Mouse (Mus musculus): Measurements from ENCODE around the gene Cabp1. TPM values are rescaled to one million over a fixed set of nuclear protein-coding genes. Genes with fewer than 3 reads are reported as not detected.
"Not testable (repeated sequence)": the region's sequence is repeated elsewhere in the genome, so short reads cannot be mapped to it uniquely, and the experiment has no call there.

The Cabp1 gene
- polyA plus RNA-seq, 1 experiment from 2014 or later: 2.0 TPM

- no peak overlapping the region for H3K4me2 ChIP-seq
- no peak overlapping the region for H3K4me3 ChIP-seq
- no peaks in the 10 kb centered on the region for H3K36me3 ChIP-seq
- no peak for ATAC-seq (ENCODE audit: insufficient number of reproducible peaks, insufficient read depth, low FRiP score, low TSS enrichment, low read depth)
- no peaks in the 10 kb centered on the region for H3K9me3 ChIP-seq
- no peaks in the 10 kb centered on the region for H3K27me3 ChIP-seq
- H3K27ac ChIP-seq: no peak overlapping the region
- H3K4me1 ChIP-seq: peaks cover 17% of the 10 kb centered on the region
- H3K9ac ChIP-seq: no peak overlapping the region
- 84% methylated on average over 7 of the region's 7 CpGs for WGBS
Measured at GRCm38 (mm10) chr5:115166815-115167194, 27.4 kb downstream of the Cabp1 start.

DNA sequence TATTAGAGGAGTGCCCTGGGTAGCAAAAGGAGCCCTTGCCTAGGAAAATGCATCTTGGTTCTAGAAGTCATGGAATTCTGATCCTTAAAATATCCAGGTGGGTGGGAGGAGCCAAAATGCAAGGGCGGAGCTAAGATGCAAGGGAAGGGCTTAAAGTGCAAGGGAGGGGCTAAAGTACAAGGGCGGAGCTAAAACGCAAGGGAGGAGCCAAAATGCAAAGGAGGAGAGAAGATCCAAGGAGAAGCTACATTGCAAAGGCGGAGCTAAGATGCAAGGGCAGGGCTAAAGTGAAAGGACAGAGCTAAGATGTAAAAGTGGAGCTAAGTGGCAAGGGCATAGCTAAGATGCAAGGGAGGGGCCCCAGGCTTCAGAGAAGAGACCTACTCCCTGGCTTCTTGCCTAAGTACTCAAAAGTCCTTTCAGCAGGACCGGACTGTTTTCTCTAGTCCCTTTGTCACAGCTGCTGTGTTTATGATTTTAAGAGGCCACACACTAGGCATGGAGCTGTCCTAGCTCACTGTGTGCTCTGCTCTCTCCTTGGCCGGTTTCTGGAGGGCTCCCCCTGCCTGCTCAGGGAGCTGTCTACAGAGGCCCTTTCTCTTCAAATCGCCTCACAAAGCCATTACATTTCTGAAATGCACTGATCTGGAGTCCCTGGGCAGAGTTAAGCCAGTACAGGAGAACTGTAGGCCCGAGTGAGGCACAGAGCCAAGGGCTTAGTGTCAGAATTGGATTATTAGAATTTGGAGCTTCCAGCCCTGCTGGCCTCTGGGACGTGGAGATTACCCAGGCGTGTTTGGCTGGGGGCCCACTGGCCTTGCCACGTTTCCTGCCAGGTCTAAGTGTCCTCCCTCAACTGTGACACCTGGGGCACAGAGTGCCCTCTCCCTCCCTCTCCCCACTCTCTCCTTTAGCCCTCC is 28.0 kb downstream of the Cabp1 start:
- Histone ChIP-seq H3K9ac (no peak overlapping the region), H3K27ac (peak overlapping the region; percentile 55; the same call in 1 of the 2 replicates), H3K36me3 (no peaks in the 10 kb centered on the region), H3K27me3 (no peaks in the 10 kb centered on the region), H3K4me3 (no peak overlapping the region), H3K9me3 (no peaks in the 10 kb centered on the region), H3K4me2 (no peak overlapping the region), H3K4me1 (peaks cover 17% of the 10 kb centered on the region)
- no peak for ATAC-seq (ENCODE audit: insufficient number of reproducible peaks, insufficient read depth, low FRiP score, low TSS enrichment, low read depth)
- WGBS: 60% methylated on average over 11 of the region's 11 CpGs

DNA sequence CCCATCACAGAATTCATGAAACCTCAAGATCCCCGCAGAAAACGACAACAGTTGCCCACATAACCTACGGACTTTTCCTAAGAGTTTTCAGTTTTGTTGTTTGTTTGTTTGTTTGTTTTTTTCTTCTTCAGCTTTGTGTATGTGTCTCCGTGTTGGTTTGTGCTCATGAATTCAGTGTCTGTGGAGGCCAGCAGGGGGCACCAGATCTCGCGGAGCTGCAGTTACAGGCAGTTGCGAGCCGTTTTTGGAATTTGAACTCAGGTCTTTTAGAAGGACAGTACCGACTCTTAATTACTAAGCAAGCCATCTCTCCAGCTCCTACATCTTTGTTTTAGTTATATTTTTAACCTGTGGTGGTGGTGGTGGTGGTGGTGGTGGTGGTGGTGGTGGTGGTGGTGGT is 28.8 kb downstream of the Cabp1 start:
- Histone ChIP-seq H3K9me3 (no peaks in the 10 kb centered on the region), H3K4me3 (no peak overlapping the region), H3K4me2 (no peak overlapping the region), H3K27me3 (no peaks in the 10 kb centered on the region), H3K9ac (no peak overlapping the region), H3K36me3 (no peaks in the 10 kb centered on the region), H3K27ac (no peak overlapping the region), H3K4me1 (peaks cover 17% of the 10 kb centered on the region)
- 54% methylated on average over 9 of the region's 9 CpGs for WGBS
- ATAC-seq (ENCODE audit: insufficient number of reproducible peaks, insufficient read depth, low FRiP score, low TSS enrichment, low read depth): no peak

DNA sequence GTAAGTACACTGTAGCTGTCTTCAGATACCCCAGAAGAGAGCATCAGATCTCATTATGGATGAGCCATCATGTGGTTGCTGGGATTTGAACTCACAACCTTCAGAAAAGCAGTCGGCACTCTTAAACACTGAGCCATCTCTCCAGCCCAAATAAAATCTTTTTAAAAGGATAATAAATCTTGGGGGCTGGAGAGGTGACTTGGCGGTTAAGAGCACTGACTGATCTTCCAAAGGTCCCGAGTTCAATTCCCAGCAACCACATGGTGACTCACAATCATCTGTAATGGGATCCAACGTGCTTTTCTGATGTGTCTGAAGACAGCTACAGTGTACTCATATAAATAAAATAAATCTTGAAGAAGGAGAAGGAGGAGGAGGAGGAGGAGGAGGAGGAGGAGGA is 29.7 kb downstream of the Cabp1 start:
- peaks cover 17% of the 10 kb centered on the region for H3K4me1 ChIP-seq
- not testable (repeated sequence) for H3K36me3 ChIP-seq; H3K4me3 ChIP-seq; H3K27ac ChIP-seq; H3K27me3 ChIP-seq; H3K4me2 ChIP-seq; H3K9me3 ChIP-seq; ATAC-seq (ENCODE audit: insufficient number of reproducible peaks, insufficient read depth, low FRiP score, low TSS enrichment, low read depth); H3K9ac ChIP-seq
- 81% methylated on average over 4 of the region's 4 CpGs for WGBS

GRCm38 (mm10) chr5:115163563-115163962 is 30.6 kb downstream of the Cabp1 start:
- no peak for ATAC-seq (ENCODE audit: insufficient number of reproducible peaks, insufficient read depth, low FRiP score, low TSS enrichment, low read depth)
- H3K4me2 ChIP-seq: peak overlapping the region; percentile 43
- H3K27me3 ChIP-seq: no peaks in the 10 kb centered on the region
- no peaks in the 10 kb centered on the region for H3K36me3 ChIP-seq
- H3K4me1 ChIP-seq: peaks cover 14% of the 10 kb centered on the region
- no peak overlapping the region for H3K27ac ChIP-seq
- H3K9ac ChIP-seq: no peak overlapping the region
- no peak overlapping the region for H3K4me3 ChIP-seq
- 39% methylated on average over 8 of the region's 8 CpGs for WGBS
- no peaks in the 10 kb centered on the region for H3K9me3 ChIP-seq

DNA sequence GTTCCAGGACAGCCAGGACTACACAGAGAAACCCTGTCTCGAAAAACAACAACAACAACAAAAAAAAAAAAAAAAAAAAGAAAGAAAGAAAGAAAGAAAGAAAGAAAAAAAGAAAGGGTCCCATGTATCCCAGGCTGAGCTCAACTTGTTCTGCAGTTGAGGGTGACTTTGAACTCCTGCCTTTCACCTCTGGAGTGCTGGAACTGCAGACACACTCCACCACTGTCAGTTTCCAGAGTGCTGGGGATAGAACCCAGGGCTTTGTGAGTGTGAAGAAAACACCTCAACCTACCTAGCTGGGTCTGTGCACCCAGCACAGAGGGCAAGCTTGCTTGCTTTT is 32.3 kb downstream of the Cabp1 start:
- 64% methylated on average over 1 of the region's 1 CpGs for WGBS
- not testable (repeated sequence) for H3K9ac ChIP-seq; H3K4me2 ChIP-seq; H3K36me3 ChIP-seq; H3K27ac ChIP-seq; H3K4me3 ChIP-seq; ATAC-seq (ENCODE audit: insufficient number of reproducible peaks, insufficient read depth, low FRiP score, low TSS enrichment, low read depth); H3K9me3 ChIP-seq; H3K27me3 ChIP-seq
- peaks cover 13% of the 10 kb centered on the region for H3K4me1 ChIP-seq

- Histone ChIP-seq H3K9ac (no peak overlapping the region), H3K9me3 (no peaks in the 10 kb centered on the region), H3K4me1 (peaks cover 16% of the 10 kb centered on the region), H3K27ac (no peak overlapping the region), H3K36me3 (no peaks in the 10 kb centered on the region), H3K4me2 (no peak overlapping the region), H3K4me3 (no peak overlapping the region), H3K27me3 (no peaks in the 10 kb centered on the region)
- WGBS: 28% methylated on average over 13 of the region's 13 CpGs
- no peak for ATAC-seq (ENCODE audit: insufficient number of reproducible peaks, insufficient read depth, low FRiP score, low TSS enrichment, low read depth)
Measured at GRCm38 (mm10) chr5:115161064-115161939, 32.9 kb downstream of the Cabp1 start.

GRCm38 (mm10) chr5:115160655-115161054 is 33.5 kb downstream of the Cabp1 start:
- Histone ChIP-seq H3K9ac (no peak overlapping the region), H3K27ac (no peak overlapping the region; the same call in 1 of the 2 replicates), H3K4me2 (no peak overlapping the region), H3K4me1 (peaks cover 20% of the 10 kb centered on the region), H3K4me3 (no peak overlapping the region), H3K9me3 (no peaks in the 10 kb centered on the region), H3K27me3 (no peaks in the 10 kb centered on the region), H3K36me3 (no peaks in the 10 kb centered on the region)
- 62% methylated on average over 6 of the region's 6 CpGs for WGBS
- no peak for ATAC-seq (ENCODE audit: insufficient number of reproducible peaks, insufficient read depth, low FRiP score, low TSS enrichment, low read depth)

DNA sequence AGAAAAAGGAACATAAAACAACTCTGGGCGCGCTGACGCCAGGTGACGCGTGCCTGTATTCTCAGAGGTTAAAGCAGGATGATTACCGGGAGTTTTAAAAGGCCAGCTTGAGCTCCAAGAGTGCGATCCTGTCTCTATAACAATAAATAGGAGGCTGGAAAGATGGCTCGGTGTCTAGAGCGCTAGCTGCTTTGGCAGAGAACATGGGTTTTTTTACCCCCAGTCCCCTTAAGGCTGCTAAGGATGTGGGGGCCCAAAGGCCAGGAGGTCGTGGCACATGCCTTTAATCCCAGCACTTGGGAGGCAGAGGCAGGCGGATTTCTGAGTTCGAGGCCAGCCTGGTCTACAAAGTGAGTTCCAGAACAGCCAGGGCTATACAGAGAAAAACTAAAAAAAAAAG is 35.0 kb downstream of the Cabp1 start:
- 37% methylated on average over 12 of the region's 12 CpGs for WGBS
- Histone ChIP-seq H3K9ac (peak overlapping the region; percentile 97), H3K27me3 (no peaks in the 10 kb centered on the region), H3K36me3 (no peaks in the 10 kb centered on the region), H3K4me3 (peak overlapping the region; percentile 85), H3K9me3 (no peaks in the 10 kb centered on the region), H3K4me1 (peaks cover 35% of the 10 kb centered on the region), H3K4me2 (peak overlapping the region; percentile 79), H3K27ac (peak overlapping the region; percentile 98)
- ATAC-seq (ENCODE audit: insufficient number of reproducible peaks, insufficient read depth, low FRiP score, low TSS enrichment, low read depth): no peak

DNA sequence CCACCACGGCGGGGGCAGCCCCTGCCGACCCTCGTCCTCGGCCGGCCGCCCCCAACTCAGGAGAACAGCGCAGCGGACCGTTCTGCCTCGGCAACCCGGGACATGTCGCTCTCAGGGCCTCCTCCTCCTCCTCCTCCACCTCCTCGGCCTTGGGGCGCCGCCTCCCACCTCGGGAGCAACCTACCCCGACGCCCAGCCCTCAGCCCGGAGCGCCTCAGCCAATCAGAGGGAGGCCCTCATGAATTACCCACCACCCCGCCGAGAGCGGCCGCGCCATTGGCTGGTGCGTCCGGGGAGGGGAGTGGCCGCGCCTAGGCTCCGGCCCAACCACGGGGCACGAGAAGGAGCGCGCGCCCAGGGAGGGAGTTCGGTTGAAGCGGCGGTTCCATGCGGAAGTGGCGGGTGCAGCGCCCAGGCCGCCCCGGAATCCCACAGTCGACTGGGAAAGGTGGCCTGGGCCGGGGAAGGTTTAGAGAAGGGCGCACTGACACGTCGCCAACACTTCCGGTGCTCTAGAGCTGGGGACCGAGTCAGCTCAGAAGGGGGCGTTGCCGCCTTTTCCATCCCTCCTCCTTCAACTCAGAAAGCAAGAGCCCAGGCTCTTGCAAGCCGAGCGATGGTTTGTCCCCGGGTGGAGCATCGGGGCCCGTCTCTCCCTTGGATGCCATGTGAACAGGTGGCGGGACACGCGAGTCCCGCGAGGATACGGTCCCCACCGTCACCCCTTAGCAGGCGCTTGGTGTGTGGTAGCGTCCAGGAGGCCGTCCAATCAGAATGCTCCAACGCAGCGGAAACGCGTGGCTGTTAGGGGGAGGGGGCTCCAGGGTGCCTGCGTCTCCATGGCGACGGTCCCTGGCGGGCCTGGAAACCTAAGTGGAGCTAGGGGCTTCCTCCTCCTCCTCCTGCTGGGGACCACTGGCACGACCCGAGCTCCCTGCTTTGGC is 35.9 kb downstream of the Cabp1 start, which contains the start of gene Mlec:
Gene Mlec, minus strand, starts transcription at position 140 of the 944 bp plus-strand sequence.
- ATAC-seq (ENCODE audit: insufficient number of reproducible peaks, insufficient read depth, low FRiP score, low TSS enrichment, low read depth): peak; percentile 97
- no peaks in the 10 kb centered on the region for H3K9me3 ChIP-seq
- under 1% methylated on average over 64 of the region's 78 CpGs for WGBS
- H3K4me3 ChIP-seq: peak within 1 kb of the TSS; percentile 85
- peak within 1 kb of the TSS; percentile 98 for H3K27ac ChIP-seq
- peak within 1 kb of the TSS; percentile 97 for H3K9ac ChIP-seq
- H3K27me3 ChIP-seq: no peaks in the 10 kb centered on the region
- H3K36me3 ChIP-seq: no peaks in the 10 kb centered on the region
- H3K4me1 ChIP-seq: peaks cover 42% of the 10 kb centered on the region
- peak within 1 kb of the TSS; percentile 79 for H3K4me2 ChIP-seq

All from embryonic facial prominence, embryonic 13.5 days (tissue).